Mouse (Mus musculus) heart, adult 9 months (tissue): ENCODE data around the gene H2al2a.
"Not testable (repeated sequence)": the region's sequence is repeated elsewhere in the genome, so short reads cannot be mapped to it uniquely, and the experiment has no call there.

Experiments
- DNase-seq, 2 experiments: peaks; one replicate each; pipeline ENCODE4 v3.0.0; 2022; ENCODE audit warnings: low spot score in 2 of 2

H2al2a gene

DNA sequence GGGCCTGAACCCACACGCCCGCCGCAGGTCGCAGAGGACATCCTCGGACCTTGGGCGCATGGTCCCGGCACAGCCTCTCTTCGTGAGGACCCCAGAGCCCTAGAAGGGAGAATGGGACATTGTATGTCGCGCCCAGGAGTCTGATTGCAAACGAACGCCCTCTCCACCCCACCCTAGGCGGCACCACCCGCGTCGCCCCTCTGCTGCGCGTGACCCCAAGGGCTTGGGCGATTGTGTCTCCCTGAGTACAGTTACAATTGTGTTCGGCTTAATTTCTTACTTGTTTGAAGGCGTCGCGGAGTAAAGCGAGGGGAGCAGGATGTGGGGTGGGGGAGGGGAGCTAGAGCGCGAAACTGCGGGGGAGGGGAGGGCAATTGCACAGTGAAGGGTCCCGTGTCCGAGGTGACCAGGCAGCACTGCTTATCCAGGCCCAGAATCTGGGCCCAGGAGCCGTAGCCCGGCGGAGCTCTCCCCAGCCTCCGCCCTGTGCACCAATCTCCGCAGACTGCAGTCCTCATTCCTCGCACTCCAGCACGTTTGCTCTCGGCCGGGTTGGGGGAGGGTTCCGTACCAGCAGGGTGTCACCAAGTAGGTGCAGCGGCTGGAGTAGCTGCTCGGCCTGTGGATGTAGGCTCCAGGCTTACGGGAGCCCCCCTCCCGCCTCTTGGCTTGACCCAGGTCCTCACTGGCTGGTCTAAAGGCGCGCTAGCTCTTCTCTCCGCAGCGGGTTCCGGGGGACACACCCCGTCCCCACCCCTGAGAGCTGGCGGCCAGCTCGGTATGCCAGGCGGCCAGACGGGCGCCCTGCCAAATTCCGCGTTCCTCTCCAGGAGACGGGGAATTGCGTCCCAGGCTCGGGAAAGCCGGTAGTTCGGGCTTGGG is 31.6 kb upstream of the H2al2a start:
- peak; percentile 93 to 94 for DNase-seq

DNA sequence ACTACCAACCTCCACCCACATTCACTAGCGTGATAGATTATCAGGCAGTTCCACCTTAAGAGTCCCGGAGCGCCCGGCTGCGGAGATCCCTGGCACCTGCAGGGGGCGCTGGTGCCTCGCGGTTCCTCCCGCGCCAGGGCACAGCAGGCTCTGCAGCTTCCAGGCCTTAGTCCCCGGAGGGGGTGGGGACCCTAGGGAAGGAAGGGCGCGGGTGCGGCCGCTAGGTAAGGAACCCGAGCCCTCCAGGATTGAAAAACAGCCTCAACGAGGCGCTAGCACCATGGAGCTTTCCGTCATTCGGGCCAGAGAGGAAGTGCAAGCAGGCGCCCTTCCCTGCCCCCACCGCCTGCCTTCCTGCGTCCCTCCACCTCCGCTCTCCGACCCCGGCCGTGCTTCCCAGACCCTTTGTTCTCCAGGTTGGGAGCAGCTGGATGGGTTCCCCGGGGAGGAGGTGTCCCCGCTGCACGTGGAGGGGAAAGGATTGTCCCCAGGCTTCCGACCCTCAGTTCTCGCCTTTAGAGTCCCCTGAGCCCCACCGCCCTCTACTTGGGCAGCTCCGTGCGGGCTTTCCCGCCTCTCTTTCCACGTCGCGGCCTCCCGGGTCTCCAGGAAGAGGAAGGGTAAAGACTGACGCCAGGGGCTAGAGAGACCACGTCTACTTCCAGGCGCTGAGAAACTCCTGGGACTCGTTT is 30.8 kb upstream of the H2al2a start:
- DNase-seq = peak; percentile 93 to 95

DNA sequence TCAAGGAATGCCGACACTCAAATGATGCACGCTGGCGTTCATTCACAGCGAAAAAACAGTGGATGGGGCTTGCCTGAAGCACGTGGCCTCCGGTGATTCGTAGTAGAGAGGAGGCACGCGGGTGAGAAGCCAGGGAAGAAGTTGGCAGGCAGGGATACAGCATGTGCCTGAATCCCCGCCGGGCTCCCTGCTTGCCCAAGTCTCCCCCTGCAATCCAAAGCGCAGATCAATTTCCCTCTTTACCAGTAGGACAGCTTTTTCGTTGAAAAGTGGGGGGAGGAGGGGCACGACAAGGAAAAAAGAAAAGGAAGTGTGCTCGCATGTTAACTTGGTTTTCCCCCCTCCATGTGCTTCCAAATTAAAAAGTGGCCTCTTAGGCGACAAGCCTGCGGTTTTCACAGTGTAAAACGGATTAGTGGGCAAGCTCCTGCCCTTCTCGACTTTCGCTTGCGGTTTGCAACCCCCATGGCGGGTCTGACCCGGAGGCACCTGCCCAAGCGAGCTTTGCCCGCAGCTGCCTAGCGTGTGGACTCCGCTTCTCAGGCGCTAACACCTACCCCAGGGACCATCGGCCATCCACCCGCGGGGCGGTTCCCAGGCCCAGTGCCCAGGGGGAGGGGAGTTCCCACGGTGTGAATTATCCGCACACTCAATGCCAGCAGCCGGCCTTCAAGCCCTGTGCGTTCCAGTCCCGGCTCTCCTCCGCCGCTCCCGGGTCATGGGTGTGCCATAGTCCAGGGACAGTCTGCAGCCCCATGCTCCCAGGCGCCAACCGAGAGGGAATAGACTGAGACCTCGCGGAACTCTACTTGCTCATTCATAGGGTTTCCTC is 29.6 kb upstream of the H2al2a start:
- DNase-seq = peak; percentile 58 to 67

DNA sequence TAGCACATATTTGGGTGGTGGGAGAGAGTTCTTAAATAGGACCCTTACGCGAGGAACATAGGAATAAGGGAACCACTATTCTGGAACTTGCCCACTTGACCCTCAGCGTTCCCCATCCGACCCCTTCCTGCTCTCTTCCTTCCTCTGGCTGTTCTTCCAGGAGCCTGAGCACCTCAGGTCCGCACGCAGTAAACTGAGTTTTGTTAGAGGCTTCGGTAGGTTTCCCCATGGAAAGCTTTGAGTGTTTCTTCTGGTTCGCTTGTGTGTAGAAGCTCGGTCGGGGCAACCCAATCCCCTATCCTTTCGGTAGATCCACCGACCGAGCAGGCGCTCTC is 29.0 kb upstream of the H2al2a start:
- DNase-seq = no peak

DNA sequence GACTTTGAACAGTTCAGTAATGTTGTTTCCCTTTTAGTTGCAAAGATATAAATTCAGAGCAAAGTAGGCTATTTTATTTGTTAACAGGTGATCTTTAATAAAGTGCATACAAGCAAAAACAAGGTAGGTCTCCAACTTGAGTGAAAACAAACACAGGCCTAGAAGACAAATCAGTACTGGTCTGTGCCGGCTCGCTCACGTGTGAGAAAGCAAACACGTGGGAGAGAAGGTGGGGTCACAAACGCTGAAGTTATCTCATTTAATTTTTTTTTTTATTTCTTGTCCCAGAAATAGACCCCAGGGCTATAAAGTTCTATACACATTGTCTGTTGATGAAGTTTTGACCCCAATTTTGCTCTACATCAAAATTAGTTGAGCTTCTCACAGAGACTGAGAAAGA is 28.4 kb upstream of the H2al2a start:
- DNase-seq = no peak

DNA sequence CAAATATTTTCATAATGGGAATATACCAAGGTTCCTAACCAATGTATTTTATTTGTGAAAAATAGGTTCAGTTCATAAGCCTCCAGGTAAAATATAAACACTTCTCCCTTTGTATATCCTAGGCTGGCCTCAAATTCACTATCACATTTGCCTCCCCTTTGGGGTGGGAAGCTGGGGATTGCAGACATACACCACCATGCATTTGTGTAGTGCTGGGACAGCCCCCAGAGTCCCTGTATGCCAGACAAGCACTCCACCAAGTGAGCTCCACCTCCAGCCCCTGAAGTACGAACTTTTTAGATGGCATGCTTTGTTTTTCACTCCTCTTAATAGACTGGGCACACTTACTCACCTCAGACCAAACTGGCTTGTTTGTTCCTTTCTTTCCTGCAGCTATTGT is 26.1 kb upstream of the H2al2a start:
- no peak for DNase-seq

DNA sequence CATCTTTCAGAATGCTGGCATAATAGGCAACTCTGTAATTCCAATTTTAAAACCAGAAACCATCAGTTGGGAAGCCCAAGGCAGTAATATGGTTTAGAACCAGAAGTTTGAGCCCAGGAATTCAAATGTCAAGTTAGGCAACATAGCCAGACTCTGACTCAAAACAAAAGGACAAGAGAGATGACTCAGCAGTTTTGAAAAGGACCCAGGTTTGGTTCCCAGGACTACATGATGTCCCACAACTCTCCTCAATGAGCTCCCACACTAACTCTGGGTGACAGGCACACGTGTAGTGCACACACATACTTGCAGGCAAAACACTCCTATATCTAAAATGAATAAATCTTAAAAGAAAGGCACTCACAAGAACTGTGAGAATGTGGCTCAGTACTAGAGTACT is 22.4 kb upstream of the H2al2a start:
- DNase-seq = no peak

DNA sequence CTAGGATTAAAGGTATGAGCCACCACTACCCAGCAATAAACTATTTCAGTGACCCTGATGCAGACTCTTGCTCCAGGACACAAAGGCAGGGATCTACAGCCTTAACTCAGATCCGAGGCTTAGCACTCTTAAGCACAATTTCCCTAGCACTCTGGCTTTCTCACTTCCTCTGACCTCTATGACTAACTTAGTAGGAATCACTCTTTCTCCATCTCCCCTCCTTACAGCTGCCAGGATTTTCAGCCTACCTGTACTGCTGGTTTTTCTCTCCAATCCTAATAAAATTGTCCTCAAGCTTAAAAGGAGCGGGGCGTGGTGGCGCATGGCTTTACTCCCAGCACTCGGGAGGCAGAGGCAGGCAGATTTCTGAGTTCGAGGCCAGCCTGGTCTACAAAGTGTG is 20.6 kb upstream of the H2al2a start:
- DNase-seq = no peak

DNA sequence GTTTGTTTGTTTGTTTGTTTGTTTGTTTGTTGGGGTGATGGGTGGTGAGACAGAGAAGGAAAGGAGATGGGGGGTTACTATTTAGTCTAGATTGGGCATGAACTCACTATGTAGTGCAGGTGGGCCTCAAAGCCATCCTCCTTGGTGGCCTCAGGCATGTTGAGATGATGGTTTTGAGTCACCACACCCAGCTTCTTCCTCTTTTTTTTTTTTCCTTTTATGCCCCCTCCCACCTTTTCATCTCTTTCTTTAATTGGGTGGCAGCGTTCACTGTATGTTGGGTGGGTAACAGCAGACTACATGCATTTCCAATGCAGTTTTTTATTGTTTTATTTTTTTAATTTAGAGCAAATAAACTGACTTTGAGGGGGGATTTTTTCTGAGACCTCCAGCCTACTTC is 19.9 kb upstream of the H2al2a start:
- no peak for DNase-seq

DNA sequence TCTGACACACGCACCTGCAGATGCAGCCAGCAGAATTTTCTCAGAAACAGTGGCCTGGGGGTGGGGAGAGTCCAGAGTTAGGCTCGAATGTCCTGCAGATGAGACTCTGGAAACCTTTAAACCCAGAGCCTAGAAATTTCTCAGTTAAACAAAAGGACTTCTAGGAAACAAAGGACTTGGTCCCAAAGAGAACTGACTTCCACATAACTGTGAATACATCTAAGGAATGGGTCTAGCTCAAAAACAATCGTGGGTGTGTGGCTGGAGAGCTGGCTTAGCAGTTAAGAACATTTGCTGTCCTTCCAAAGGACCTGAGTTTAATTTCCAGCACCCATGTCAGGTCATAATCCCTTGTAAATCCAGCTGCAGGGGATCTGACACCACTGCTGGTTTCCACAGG is 18.8 kb upstream of the H2al2a start:
- no peak for DNase-seq

DNA sequence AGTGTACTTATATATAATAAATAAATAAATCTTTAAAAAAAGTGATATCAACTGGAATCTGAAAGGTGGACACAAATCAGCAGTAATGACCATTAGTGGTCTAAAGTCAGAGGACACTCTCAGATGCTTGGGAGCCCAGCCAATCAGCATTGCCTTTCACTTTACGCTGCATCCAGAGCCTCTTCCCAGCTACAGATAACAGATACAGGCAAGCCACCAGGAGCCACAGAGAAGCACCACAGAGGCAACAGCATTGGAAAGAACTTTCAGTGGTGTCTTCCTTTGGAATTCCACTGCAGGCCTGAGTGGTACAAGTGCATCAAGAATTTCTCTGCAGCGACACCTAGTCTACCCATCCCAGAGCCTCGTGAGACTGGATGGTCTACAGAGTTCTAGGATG is 16.1 kb upstream of the H2al2a start:
- no peak for DNase-seq

DNA sequence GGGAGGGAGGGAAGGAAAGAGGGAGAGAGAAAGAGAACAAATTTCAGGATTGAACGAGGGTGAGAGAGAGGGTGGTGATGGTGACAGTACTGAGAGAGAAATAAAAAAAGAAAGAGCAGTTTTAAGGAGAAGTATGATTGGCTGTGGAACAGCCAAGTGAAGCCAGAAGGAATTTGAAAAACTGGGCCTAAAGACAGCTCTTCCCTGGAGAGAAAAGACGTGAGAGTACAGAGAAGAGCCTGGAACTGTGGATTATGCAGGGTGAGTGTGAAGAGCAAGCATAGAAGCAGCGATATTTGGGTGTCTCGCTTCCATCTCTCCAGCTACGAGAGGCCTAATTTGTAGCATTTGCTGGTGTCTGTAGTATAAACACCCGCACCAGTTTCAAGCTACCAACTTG is 14.5 kb upstream of the H2al2a start:
- no peak for DNase-seq

DNA sequence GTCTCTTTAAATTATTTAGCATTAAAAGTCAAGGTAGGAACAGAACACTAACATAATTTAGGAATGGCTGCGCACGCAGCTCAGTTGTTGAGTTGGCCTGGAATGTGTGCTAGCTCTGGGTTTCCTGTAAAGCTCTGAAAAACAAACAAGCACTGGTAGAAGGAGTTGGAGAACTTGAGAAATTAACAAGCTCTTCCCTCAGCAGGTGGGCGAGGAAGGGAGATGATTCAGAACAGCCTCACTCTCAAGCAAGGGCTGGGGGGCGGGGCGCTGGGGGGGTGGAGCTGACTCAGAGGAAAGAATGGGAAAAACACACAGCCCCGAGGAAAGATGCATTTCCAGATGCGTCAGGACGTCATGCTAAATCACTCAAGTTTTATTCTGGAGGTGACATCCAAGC is 8.4 kb upstream of the H2al2a start:
- no peak for DNase-seq

DNA sequence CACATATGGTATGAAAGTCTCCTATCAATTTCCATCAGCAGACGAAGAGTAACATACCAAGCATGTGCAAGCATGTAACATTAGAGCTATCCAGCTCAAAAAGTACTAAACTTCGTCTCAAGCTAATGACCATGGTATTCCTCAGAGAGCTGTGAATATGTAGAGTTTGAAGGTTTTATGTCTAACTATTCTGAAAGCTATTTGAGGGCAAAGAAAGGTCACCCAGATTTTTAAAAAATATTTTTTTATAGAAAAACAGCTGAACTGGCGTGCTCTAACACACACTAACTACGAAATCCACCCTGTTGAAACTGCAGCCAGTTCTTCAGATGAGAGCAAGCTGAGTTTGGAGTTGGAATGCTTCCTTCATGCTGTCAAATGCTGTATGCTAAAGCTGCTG is 7.5 kb upstream of the H2al2a start:
- DNase-seq = no peak

DNA sequence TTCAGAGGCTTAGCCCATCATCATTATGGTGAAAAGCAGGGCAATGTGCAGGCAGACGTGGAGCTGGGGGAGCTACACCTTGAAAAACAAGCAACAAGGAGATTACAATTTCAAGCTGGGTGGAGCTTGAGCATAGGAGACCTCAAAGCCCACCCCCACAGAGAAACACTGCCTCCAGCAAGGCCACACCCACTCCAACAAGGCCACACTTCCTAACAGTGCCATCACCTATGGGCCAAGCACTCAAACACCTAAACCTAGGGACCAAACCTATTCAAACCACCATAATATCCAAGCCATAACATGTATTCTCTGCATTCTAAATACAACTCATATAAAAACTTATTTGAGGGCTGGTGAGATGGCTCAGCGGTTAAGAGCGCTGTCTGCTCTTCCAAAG is 5.5 kb upstream of the H2al2a start:
- DNase-seq = no peak

DNA sequence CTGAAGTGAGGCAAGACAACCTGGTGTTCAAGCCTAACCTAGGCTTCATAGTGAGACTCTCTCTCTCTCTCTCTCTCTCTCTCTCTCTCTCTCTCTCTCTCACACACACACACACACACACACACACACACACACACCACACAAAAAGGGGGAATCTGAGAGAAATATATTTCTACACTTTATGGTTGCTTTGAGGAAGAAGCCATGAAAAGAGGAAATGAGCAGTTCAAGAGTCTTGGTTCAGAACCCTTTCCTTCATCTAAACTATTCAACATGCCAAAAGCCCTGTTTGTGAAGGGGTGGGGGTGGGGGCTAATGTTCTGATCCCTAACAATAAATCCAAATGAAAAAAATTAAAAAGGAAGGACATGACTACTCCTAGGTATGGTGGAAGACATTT is 7.2 kb downstream of the H2al2a start:
- DNase-seq = no peak

DNA sequence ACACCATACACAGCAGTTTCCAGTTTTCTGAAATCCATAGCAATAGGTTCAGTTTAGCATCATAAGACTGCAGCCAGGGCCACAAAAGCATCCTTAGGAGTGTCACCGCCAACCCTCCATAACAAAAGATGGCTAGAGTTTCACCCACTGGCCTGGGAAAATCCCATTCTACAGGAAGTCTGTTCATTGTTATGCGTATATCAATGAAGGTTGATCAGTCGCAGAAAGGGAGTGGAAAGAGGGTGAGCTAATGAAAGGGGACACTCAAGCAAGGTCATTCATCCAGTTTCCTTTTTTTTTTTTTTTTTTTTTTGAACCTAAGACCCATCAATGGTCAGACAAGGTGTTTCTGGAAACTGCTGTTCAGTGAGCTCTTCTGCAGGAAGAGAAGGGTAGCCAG is 7.6 kb downstream of the H2al2a start:
- DNase-seq = no peak

DNA sequence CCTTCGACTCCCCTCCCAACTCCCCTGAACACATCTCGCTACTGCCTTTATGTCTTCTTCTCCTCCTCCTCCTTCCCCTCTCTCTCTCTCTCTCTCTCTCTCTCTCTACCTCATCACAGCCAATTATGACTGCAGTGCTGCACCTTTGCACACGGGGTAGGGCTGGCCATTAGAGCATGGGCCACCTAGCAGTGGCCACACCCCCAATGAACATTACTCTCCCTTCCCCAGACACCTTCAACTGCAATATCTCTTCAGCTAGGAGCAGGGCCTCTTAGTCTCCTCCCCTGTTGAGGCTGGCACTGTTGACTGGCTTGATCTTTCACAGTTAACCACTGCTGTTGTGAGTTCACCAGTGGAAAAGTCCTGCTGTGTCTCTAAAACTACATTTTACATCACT is 10.1 kb downstream of the H2al2a start:
- no peak for DNase-seq

DNA sequence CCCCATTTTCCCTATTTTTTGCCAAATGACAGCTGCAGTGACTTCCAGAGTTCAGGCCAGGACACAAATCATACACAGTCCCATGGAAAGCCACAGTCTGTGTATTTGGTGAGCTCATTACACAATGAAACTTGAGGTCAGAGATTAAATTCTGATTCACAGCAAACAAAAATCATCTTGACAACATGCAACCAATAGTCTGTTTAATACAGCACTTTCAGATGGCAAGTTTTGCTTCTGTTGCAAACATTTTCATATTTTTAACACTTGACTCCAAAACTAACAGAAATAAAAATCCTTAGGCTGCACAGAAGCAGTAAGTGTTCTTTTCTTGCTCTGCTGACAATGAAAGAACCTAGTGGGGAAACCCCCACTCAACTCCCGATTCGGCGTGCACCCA is 12.0 kb downstream of the H2al2a start:
- DNase-seq = no peak

DNA sequence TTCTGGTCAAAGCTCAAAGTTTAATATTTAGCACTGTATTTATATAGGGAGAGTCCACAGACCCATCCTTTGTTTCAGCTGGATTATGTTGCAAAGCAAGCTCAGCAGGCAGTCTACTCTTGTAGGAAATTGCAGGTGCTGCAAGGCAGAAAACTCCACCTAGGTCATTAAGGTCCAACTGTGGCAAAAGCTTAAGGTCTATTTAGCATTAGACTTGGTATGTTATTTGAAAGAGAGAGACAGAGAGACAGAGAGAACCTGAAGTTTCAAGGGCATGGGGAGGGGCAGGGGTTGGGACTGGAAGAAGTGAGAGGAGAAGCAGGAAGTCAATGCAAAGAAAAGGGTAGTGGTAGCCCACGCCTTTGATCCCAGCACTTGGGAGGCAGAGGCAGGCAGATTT is 14.0 kb downstream of the H2al2a start:
- DNase-seq = no peak

DNA sequence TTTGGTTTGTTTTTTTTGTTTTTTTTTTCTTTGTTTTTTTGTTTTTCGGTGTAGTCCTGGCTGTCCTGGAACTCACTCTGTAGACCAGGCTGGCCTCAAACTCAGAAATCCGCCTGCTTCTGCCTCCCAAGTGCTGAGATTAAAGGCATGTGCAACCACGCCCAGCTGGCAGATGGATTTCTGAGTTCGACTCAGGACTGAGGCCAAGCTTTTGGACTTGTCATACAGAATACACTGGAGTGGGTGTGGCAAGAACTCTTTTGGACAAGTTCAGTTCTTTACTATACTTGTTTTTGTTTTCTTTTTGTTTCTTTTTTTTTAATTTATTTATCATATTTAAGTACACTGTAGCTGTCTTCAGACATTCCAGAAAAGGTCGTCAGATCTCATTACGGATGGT is 18.1 kb downstream of the H2al2a start:
- DNase-seq = no peak

DNA sequence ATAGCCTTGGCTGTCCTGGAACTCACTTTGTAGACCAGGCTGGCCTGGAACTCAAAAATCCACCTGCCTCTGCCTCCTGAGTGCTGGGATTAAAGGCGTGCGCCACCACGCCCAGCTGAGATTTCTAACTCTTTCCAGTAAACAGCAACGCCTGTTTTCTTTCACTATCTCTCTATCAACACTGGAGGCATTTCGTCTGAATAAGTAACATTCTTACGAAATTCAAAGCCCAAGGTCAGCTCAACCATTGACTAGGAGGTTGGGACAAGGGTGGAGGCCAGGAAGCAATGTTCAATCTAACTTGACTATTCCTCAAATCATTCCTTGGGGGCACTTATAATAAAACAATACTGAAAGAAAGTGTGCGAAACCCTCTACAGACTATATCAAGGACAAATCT is 18.5 kb downstream of the H2al2a start:
- not testable (repeated sequence) for DNase-seq

DNA sequence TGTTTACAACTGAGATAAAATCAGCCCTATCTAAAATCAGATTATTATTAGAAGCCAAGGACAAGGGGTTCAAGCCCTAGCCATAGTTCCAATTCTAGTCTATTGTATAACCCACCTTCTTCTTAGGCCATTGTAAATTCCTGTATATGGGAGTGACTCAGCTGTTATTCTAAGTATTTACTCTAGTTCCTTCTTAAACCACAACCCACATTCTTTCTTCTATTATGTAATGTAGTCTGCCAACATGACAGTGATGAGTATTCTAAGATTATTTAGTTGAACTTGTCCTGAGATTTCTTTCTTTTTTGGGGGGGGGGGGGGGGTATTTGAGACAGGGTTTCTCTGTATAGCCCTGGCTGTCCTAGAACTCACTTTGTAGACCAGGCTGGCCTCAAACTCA is 19.1 kb downstream of the H2al2a start:
- DNase-seq = not testable (repeated sequence)
